Mouse (Mus musculus) intestine, postnatal 0 days (tissue): Measurements from ENCODE around the gene Pde4dip. TPM values are rescaled to one million over a fixed set of nuclear protein-coding genes. Genes with fewer than 3 reads are reported as not detected.
A peak's percentile ranks its signal among the peaks of the same experiment; 100 is the strongest.

ENCODE experiments used
- ATAC-seq: fragments of 200-750 bp; cut with Nextera tagmentation; 2 replicates; pipeline ENCODE4 v1.8.0; 2017; ENCODE audit warnings: mild to moderate bottlenecking, moderate TSS enrichment, moderate library complexity
- H3K27ac ChIP-seq: fragments of 300-500 bp; sonication (generic); 2 replicates; pipeline ENCODE4 v1.5.1; 2014; ENCODE audit warnings: mild to moderate bottlenecking, low read depth, low read length, moderate library complexity
- H3K27me3 ChIP-seq: fragments of 300-500 bp; sonication (generic); replicated peaks from 2 replicates; pipeline ENCODE4 v1.6.1; 2014; ENCODE audit warnings: low read length, mixed read lengths; ENCODE audit not compliant: control insufficient read depth, insufficient read depth
- H3K36me3 ChIP-seq: fragments of 300-500 bp; sonication (generic); 2 replicates; pipeline ENCODE4 v1.6.1; 2014; ENCODE audit warnings: mild to moderate bottlenecking, moderate library complexity; ENCODE audit not compliant: control insufficient read depth, insufficient read depth
- H3K4me1 ChIP-seq: fragments of 300-500 bp; sonication (generic); replicated peaks from 2 replicates; pipeline ENCODE4 v1.6.1; 2014; ENCODE audit warnings: antibody characterized with exemption, low read length, mixed read lengths; ENCODE audit not compliant: control insufficient read depth, insufficient read depth
- H3K4me2 ChIP-seq: fragments of 300-500 bp; sonication (generic); replicated peaks from 2 replicates; pipeline ENCODE4 v1.6.1; 2014; ENCODE audit warnings: low read depth, mild to moderate bottlenecking, moderate library complexity
- H3K4me3 ChIP-seq: fragments of 300-500 bp; sonication (generic); 2 replicates; pipeline ENCODE4 v1.5.1; 2014; ENCODE audit warnings: low read depth, low read length
- H3K9ac ChIP-seq: fragments of 300-500 bp; sonication (generic); 2 replicates; pipeline ENCODE4 v1.6.1; 2014; ENCODE audit warnings: mild to moderate bottlenecking, low read depth, low read length
- H3K9me3 ChIP-seq: fragments of 300-500 bp; sonication (generic); 2 replicates; pipeline ENCODE4 v1.6.1; 2016; ENCODE audit warnings: mixed run types; ENCODE audit not compliant: control insufficient read depth
- CTCF ChIP-seq: sonication (generic); IDR thresholded peaks from 2 replicates; pipeline ENCODE4 v1.5.1; 2016; ENCODE audit warnings: low read depth, mild to moderate bottlenecking, control low read depth, antibody characterized with exemption, moderate library complexity
- WGBS: fragments of 180-500 bp; shearing (Covaris S2); extraction: QIAGEN DNeasy Blood & Tissue Kit; methylation state at CpG from one replicate; pipeline ENCODE4 v1.1.7; 2014; 5-methylcytosine and 5-hydroxymethylcytosine counted together
- polyA plus RNA-seq: library from polyadenylated mRNA; unstranded; fragments of >200 nt; fragmentation: Nextera tagmentation; extraction: Ambion mirVana; gene quantifications from 2 replicates; pipeline ENCODE4 v1.2.1, GENCODE M21; 2015

The Pde4dip gene
- polyA plus RNA-seq, 1 experiment from 2014 or later = 10.0 TPM

GRCm38 (mm10) chr3:97727801-97728200 is 160.7 kb downstream of the Pde4dip start:
- no peaks in the 10 kb centered on the region for H3K36me3 ChIP-seq
- H3K4me2 ChIP-seq = no peak overlapping the region
- H3K9ac ChIP-seq = no peak overlapping the region
- peaks cover 7% of the 10 kb centered on the region for H3K9me3 ChIP-seq
- H3K4me3 ChIP-seq = no peak overlapping the region
- H3K27me3 ChIP-seq = no peaks in the 10 kb centered on the region
- no peak for TF ChIP-seq CTCF
- no peak for ATAC-seq
- H3K27ac ChIP-seq = no peak overlapping the region
- no peaks in the 10 kb centered on the region for H3K4me1 ChIP-seq
- WGBS = 81% methylated on average over 2 of the region's 2 CpGs

GRCm38 (mm10) chr3:97719116-97719515 is 169.4 kb downstream of the Pde4dip start:
- Histone ChIP-seq H3K9me3 (peaks cover 7% of the 10 kb centered on the region), H3K4me3 (no peak overlapping the region), H3K4me2 (no peak overlapping the region), H3K9ac (no peak overlapping the region), H3K27me3 (no peaks in the 10 kb centered on the region), H3K4me1 (no peaks in the 10 kb centered on the region), H3K36me3 (no peaks in the 10 kb centered on the region), H3K27ac (no peak overlapping the region)
- 80% methylated on average over 9 of the region's 9 CpGs for WGBS
- no peak for TF ChIP-seq CTCF
- ATAC-seq = no peak

GRCm38 (mm10) chr3:97715922-97716321 is 172.6 kb downstream of the Pde4dip start:
- Histone ChIP-seq H3K4me2 (no peak overlapping the region), H3K27ac (no peak overlapping the region), H3K36me3 (no peaks in the 10 kb centered on the region), H3K9me3 (no peaks in the 10 kb centered on the region), H3K27me3 (no peaks in the 10 kb centered on the region), H3K9ac (no peak overlapping the region), H3K4me3 (no peak overlapping the region), H3K4me1 (no peaks in the 10 kb centered on the region)
- ATAC-seq = no peak
- 83% methylated on average over 1 of the region's 1 CpGs for WGBS
- peak; percentile 28; the same call in 1 of the 2 replicates for TF ChIP-seq CTCF

GRCm38 (mm10) chr3:97710881-97711280 is 177.6 kb downstream of the Pde4dip start:
- Histone ChIP-seq H3K9me3 (no peaks in the 10 kb centered on the region), H3K4me2 (no peak overlapping the region), H3K9ac (no peak overlapping the region), H3K4me3 (no peak overlapping the region), H3K27me3 (no peaks in the 10 kb centered on the region), H3K4me1 (no peaks in the 10 kb centered on the region), H3K27ac (no peak overlapping the region), H3K36me3 (no peaks in the 10 kb centered on the region)
- WGBS = 36% methylated on average over 5 of the region's 5 CpGs
- no peak for TF ChIP-seq CTCF
- no peak for ATAC-seq

GRCm38 (mm10) chr3:97710134-97710533 is 178.4 kb downstream of the Pde4dip start:
- no peak for ATAC-seq
- Histone ChIP-seq H3K9ac (no peak overlapping the region), H3K36me3 (no peaks in the 10 kb centered on the region), H3K27ac (no peak overlapping the region), H3K27me3 (no peaks in the 10 kb centered on the region), H3K4me3 (no peak overlapping the region), H3K9me3 (no peaks in the 10 kb centered on the region), H3K4me2 (no peak overlapping the region), H3K4me1 (no peaks in the 10 kb centered on the region)
- 88% methylated on average over 11 of the region's 11 CpGs for WGBS
- TF ChIP-seq CTCF = no peak

GRCm38 (mm10) chr3:97706561-97706960 is 181.9 kb downstream of the Pde4dip start:
- Histone ChIP-seq H3K36me3 (no peaks in the 10 kb centered on the region), H3K27ac (no peak overlapping the region), H3K9me3 (no peaks in the 10 kb centered on the region), H3K4me3 (no peak overlapping the region), H3K9ac (no peak overlapping the region), H3K27me3 (no peaks in the 10 kb centered on the region), H3K4me1 (no peaks in the 10 kb centered on the region), H3K4me2 (no peak overlapping the region)
- no peak for ATAC-seq
- TF ChIP-seq CTCF = no peak
- 87% methylated on average over 4 of the region's 4 CpGs for WGBS

- Histone ChIP-seq H3K9me3 (no peaks in the 10 kb centered on the region), H3K4me3 (no peak overlapping the region), H3K4me2 (no peak overlapping the region), H3K4me1 (no peaks in the 10 kb centered on the region), H3K9ac (no peak overlapping the region), H3K27me3 (no peaks in the 10 kb centered on the region), H3K27ac (no peak overlapping the region), H3K36me3 (no peaks in the 10 kb centered on the region)
- ATAC-seq = no peak
- no peak for TF ChIP-seq CTCF
- WGBS = 87% methylated on average over 3 of the region's 3 CpGs
Measured at GRCm38 (mm10) chr3:97705508-97705907, 183.0 kb downstream of the Pde4dip start.
